Mouse (Mus musculus): ENCODE measurements around the gene Tap1. TPM values are rescaled to one million over a fixed set of nuclear protein-coding genes. Genes with fewer than 3 reads are reported as not detected.

Tap1 gene
- total and polyA plus RNA-seq, 2 experiments: 15.1 to 23.5 TPM

- Histone ChIP-seq H3K4me1 (ENCODE audit: control insufficient read depth, insufficient read depth, low read length) (no peaks in the 10 kb centered on the region), H3K36me3 (ENCODE audit: control insufficient read depth, insufficient read depth, low read length) (no peaks in the 10 kb centered on the region), H3K27ac (replicated peaks; ENCODE audit: insufficient read depth, low read depth, low read length) (peak within 1 kb of the TSS; percentile 66), H3K4me3 (ENCODE audit: insufficient read depth, low read depth, low read length) (no peak within 1 kb of the TSS), H3K79me2 (ENCODE audit: control insufficient read depth, insufficient read depth, low read length) (no peaks in the 10 kb centered on the region), H3K27me3 (ENCODE audit: control insufficient read depth, insufficient read depth, low read length) (no peaks in the 10 kb centered on the region), H3K9ac (ENCODE audit: low read depth, low read length) (no peak within 1 kb of the TSS)
- WGBS: 53% methylated on average over 3 of the region's 3 CpGs
- no peak for TF ChIP-seq POLR2A (IDR thresholded peaks at IDR 0.05; ENCODE audit: extremely low read depth, insufficient read depth, low read length)
- TF ChIP-seq CTCF (IDR thresholded peaks at IDR 0.05; ENCODE audit: low read depth, low read length): no peak
- DNase-seq (ENCODE audit: extremely low read depth, low read depth, low spot score): peak; percentile 51
Observed at GRCm38 (mm10) chr17:34238706-34239105, 51.4 kb downstream of the Tap1 start, which contains the start of gene H2-Ob. Gene H2-Ob (plus strand): TSS chr17:34238903.

- H3K27me3 ChIP-seq (ENCODE audit: control insufficient read depth, insufficient read depth, low read length): no peaks in the 10 kb centered on the region
- no peaks in the 10 kb centered on the region for H3K4me1 ChIP-seq (ENCODE audit: control insufficient read depth, insufficient read depth, low read length)
- peak; percentile 30 for DNase-seq (ENCODE audit: extremely low read depth, low read depth, low spot score)
- H3K79me2 ChIP-seq (ENCODE audit: control insufficient read depth, insufficient read depth, low read length): no peaks in the 10 kb centered on the region
- WGBS: 54% methylated on average over 10 of the region's 10 CpGs
- peak overlapping the region; percentile 66 for H3K27ac ChIP-seq (replicated peaks; ENCODE audit: insufficient read depth, low read depth, low read length)
- TF ChIP-seq POLR2A (IDR thresholded peaks at IDR 0.05; ENCODE audit: extremely low read depth, insufficient read depth, low read length) (no peak), CTCF (IDR thresholded peaks at IDR 0.05; ENCODE audit: low read depth, low read length) (no peak)
- H3K9ac ChIP-seq (ENCODE audit: low read depth, low read length): no peak overlapping the region
- no peak overlapping the region for H3K4me3 ChIP-seq (ENCODE audit: insufficient read depth, low read depth, low read length)
- no peaks in the 10 kb centered on the region for H3K36me3 ChIP-seq (ENCODE audit: control insufficient read depth, insufficient read depth, low read length)
Observed at GRCm38 (mm10) chr17:34239601-34240041, 52.3 kb downstream of the Tap1 start.

- Histone ChIP-seq H3K79me2 (ENCODE audit: control insufficient read depth, insufficient read depth, low read length) (no peaks in the 10 kb centered on the region), H3K36me3 (ENCODE audit: control insufficient read depth, insufficient read depth, low read length) (no peaks in the 10 kb centered on the region), H3K9ac (ENCODE audit: low read depth, low read length) (no peak overlapping the region), H3K4me3 (ENCODE audit: insufficient read depth, low read depth, low read length) (no peak overlapping the region), H3K27me3 (ENCODE audit: control insufficient read depth, insufficient read depth, low read length) (no peaks in the 10 kb centered on the region), H3K4me1 (ENCODE audit: control insufficient read depth, insufficient read depth, low read length) (no peaks in the 10 kb centered on the region), H3K27ac (replicated peaks; ENCODE audit: insufficient read depth, low read depth, low read length) (peak overlapping the region; percentile 15; the same call in 1 of the 2 replicates)
- no peak for TF ChIP-seq CTCF (IDR thresholded peaks at IDR 0.05; ENCODE audit: low read depth, low read length)
- no peak for TF ChIP-seq POLR2A (IDR thresholded peaks at IDR 0.05; ENCODE audit: extremely low read depth, insufficient read depth, low read length)
- DNase-seq (ENCODE audit: extremely low read depth, low read depth, low spot score): no peak
- WGBS: 49% methylated on average over 3 of the region's 3 CpGs
Observed at GRCm38 (mm10) chr17:34240366-34240765, 53.0 kb downstream of the Tap1 start.

GRCm38 (mm10) chr17:34240916-34241315, 53.6 kb downstream of the Tap1 start:
- Histone ChIP-seq H3K27ac (replicated peaks; ENCODE audit: insufficient read depth, low read depth, low read length) (no peak overlapping the region), H3K36me3 (ENCODE audit: control insufficient read depth, insufficient read depth, low read length) (no peaks in the 10 kb centered on the region), H3K79me2 (ENCODE audit: control insufficient read depth, insufficient read depth, low read length) (no peaks in the 10 kb centered on the region), H3K27me3 (ENCODE audit: control insufficient read depth, insufficient read depth, low read length) (no peaks in the 10 kb centered on the region), H3K9ac (ENCODE audit: low read depth, low read length) (no peak overlapping the region), H3K4me3 (ENCODE audit: insufficient read depth, low read depth, low read length) (no peak overlapping the region), H3K4me1 (ENCODE audit: control insufficient read depth, insufficient read depth, low read length) (no peaks in the 10 kb centered on the region)
- 68% methylated on average over 6 of the region's 6 CpGs for WGBS
- DNase-seq (ENCODE audit: extremely low read depth, low read depth, low spot score): no peak
- no peak for TF ChIP-seq CTCF (IDR thresholded peaks at IDR 0.05; ENCODE audit: low read depth, low read length)
- no peak for TF ChIP-seq POLR2A (IDR thresholded peaks at IDR 0.05; ENCODE audit: extremely low read depth, insufficient read depth, low read length)

- WGBS: 81% methylated on average over 4 of the region's 4 CpGs
- H3K36me3 ChIP-seq (ENCODE audit: control insufficient read depth, insufficient read depth, low read length): no peaks in the 10 kb centered on the region
- TF ChIP-seq CTCF (IDR thresholded peaks at IDR 0.05; ENCODE audit: low read depth, low read length) (no peak), POLR2A (IDR thresholded peaks at IDR 0.05; ENCODE audit: extremely low read depth, insufficient read depth, low read length) (no peak)
- no peak for DNase-seq (ENCODE audit: extremely low read depth, low read depth, low spot score)
- H3K27me3 ChIP-seq (ENCODE audit: control insufficient read depth, insufficient read depth, low read length): no peaks in the 10 kb centered on the region
- H3K27ac ChIP-seq (replicated peaks; ENCODE audit: insufficient read depth, low read depth, low read length): no peak overlapping the region
- no peaks in the 10 kb centered on the region for H3K4me1 ChIP-seq (ENCODE audit: control insufficient read depth, insufficient read depth, low read length)
- H3K9ac ChIP-seq (ENCODE audit: low read depth, low read length): no peak overlapping the region
- no peaks in the 10 kb centered on the region for H3K79me2 ChIP-seq (ENCODE audit: control insufficient read depth, insufficient read depth, low read length)
- no peak overlapping the region for H3K4me3 ChIP-seq (ENCODE audit: insufficient read depth, low read depth, low read length)
Observed at GRCm38 (mm10) chr17:34244656-34245055, 57.3 kb downstream of the Tap1 start.

Other genes starting within 250 kb of the Tap1 start
- gene Pfdn6, start 247.2 kb upstream of the Tap1 start, total RNA-seq (2014; rRNA removed): 37.9 and 40.8 TPM in 2 replicates
- gene Pfdn6, start 247.2 kb upstream of the Tap1 start, polyA plus RNA-seq (2012; rRNA removed): 15.5 and 21.9 TPM in 2 replicates
- 9.3 and 11.3 TPM in 2 replicates for gene Wdr46, start 246.9 kb upstream of the Tap1 start, total RNA-seq (2014; rRNA removed)
- gene Wdr46, start 246.9 kb upstream of the Tap1 start, polyA plus RNA-seq (2012; rRNA removed): 13.2 and 16.4 TPM in 2 replicates
- gene B3galt4, start 236.1 kb upstream of the Tap1 start, total RNA-seq (2014; rRNA removed): 0.54 and 0.55 TPM in 2 replicates
- gene B3galt4, start 236.1 kb upstream of the Tap1 start, polyA plus RNA-seq (2012; rRNA removed): 0.68 and 0.97 TPM in 2 replicates
- 10.5 and 10.9 TPM in 2 replicates for gene Vps52, start 231.7 kb upstream of the Tap1 start, total RNA-seq (2014; rRNA removed)
- 31.1 and 40.6 TPM in 2 replicates for gene Vps52, start 231.7 kb upstream of the Tap1 start, polyA plus RNA-seq (2012; rRNA removed)
- 1,559 and 1,933 TPM in 2 replicates for gene Rps18, start 231.6 kb upstream of the Tap1 start, total RNA-seq (2014; rRNA removed)
- gene Rps18, start 231.6 kb upstream of the Tap1 start, polyA plus RNA-seq (2012; rRNA removed): 224 and 252 TPM in 2 replicates
- 2,105 and 2,348 TPM in 2 replicates for gene H2-K1, start 187.2 kb upstream of the Tap1 start, total RNA-seq (2014; rRNA removed)
- 4,310 and 5,575 TPM in 2 replicates for gene H2-K1, start 187.2 kb upstream of the Tap1 start, polyA plus RNA-seq (2012; rRNA removed)
- gene Ring1, start 162.9 kb upstream of the Tap1 start, total RNA-seq (2014; rRNA removed): 10.0 and 13.7 TPM in 2 replicates
- gene Ring1, start 162.9 kb upstream of the Tap1 start, polyA plus RNA-seq (2012; rRNA removed): 29.7 and 33.8 TPM in 2 replicates
- gene H2-Ke6, start 159.5 kb upstream of the Tap1 start, total RNA-seq (2014; rRNA removed): 76.5 and 80.5 TPM in 2 replicates
- 162 and 167 TPM in 2 replicates for gene H2-Ke6, start 159.5 kb upstream of the Tap1 start, polyA plus RNA-seq (2012; rRNA removed)
- 51.2 and 54.7 TPM in 2 replicates for gene Slc39a7, start 155.9 kb upstream of the Tap1 start, total RNA-seq (2014; rRNA removed)
- 98.0 and 115 TPM in 2 replicates for gene Slc39a7, start 155.9 kb upstream of the Tap1 start, polyA plus RNA-seq (2012; rRNA removed)
- gene Rxrb, start 155.7 kb upstream of the Tap1 start, total RNA-seq (2014; rRNA removed): 13.0 and 17.0 TPM in 2 replicates
- 40.3 and 46.5 TPM in 2 replicates for gene Rxrb, start 155.7 kb upstream of the Tap1 start, polyA plus RNA-seq (2012; rRNA removed)
- gene Col11a2, start 148.1 kb upstream of the Tap1 start, total RNA-seq (2014; rRNA removed): 0.18 and 0.74 TPM in 2 replicates
- 0.20 and 0.23 TPM in 2 replicates for gene Col11a2, start 148.1 kb upstream of the Tap1 start, polyA plus RNA-seq (2012; rRNA removed)
- gene H2-Oa, start 95.2 kb upstream of the Tap1 start, total RNA-seq (2014; rRNA removed): 0.28 and 0.47 TPM in 2 replicates
- 0.76 and 1.4 TPM in 2 replicates for gene H2-Oa, start 95.2 kb upstream of the Tap1 start, polyA plus RNA-seq (2012; rRNA removed)
- gene H2-DMa, start 68.0 kb upstream of the Tap1 start, total RNA-seq (2014; rRNA removed): 7.1 and 8.5 TPM in 2 replicates
- 8.3 and 13.1 TPM in 2 replicates for gene H2-DMa, start 68.0 kb upstream of the Tap1 start, polyA plus RNA-seq (2012; rRNA removed)
- gene Brd2, start 64.9 kb upstream of the Tap1 start, total RNA-seq (2014; rRNA removed): 39.0 and 53.2 TPM in 2 replicates
- 55.8 and 76.9 TPM in 2 replicates for gene Brd2, start 64.9 kb upstream of the Tap1 start, polyA plus RNA-seq (2012; rRNA removed)
- gene H2-DMb2, start 44.2 kb upstream of the Tap1 start, total RNA-seq (2014; rRNA removed): 0.74 and 1.7 TPM in 2 replicates
- gene H2-DMb2, start 44.2 kb upstream of the Tap1 start, polyA plus RNA-seq (2012; rRNA removed): 1.1 and 3.1 TPM in 2 replicates
- gene H2-DMb1, start 34.5 kb upstream of the Tap1 start, total RNA-seq (2014; rRNA removed): 4.2 and 6.6 TPM in 2 replicates
- 8.3 and 14.5 TPM in 2 replicates for gene H2-DMb1, start 34.5 kb upstream of the Tap1 start, polyA plus RNA-seq (2012; rRNA removed)
- 23.3 and 38.1 TPM in 2 replicates for gene Psmb9, start 211 bp downstream of the Tap1 start, total RNA-seq (2014; rRNA removed)
- 38.0 and 41.5 TPM in 2 replicates for gene Psmb9, start 211 bp downstream of the Tap1 start, polyA plus RNA-seq (2012; rRNA removed)
- gene Psmb8, start 10.2 kb downstream of the Tap1 start, total RNA-seq (2014; rRNA removed): 66.9 and 101 TPM in 2 replicates
- 56.7 and 80.3 TPM in 2 replicates for gene Psmb8, start 10.2 kb downstream of the Tap1 start, polyA plus RNA-seq (2012; rRNA removed)
- gene Tap2, start 16.0 kb downstream of the Tap1 start, total RNA-seq (2014; rRNA removed): 14.4 and 15.2 TPM in 2 replicates
- 18.4 and 24.6 TPM in 2 replicates for gene Tap2, start 16.0 kb downstream of the Tap1 start, polyA plus RNA-seq (2012; rRNA removed)
- gene H2-Ob, start 51.4 kb downstream of the Tap1 start, total RNA-seq (2014; rRNA removed): 1.5 and 1.6 TPM in 2 replicates
- gene H2-Ob, start 51.4 kb downstream of the Tap1 start, polyA plus RNA-seq (2012; rRNA removed): 0.96 and 2.9 TPM in 2 replicates
- 25.2 and 59.5 TPM in 2 replicates for gene H2-Ab1, start 70.1 kb downstream of the Tap1 start, total RNA-seq (2014; rRNA removed)
- gene H2-Ab1, start 70.1 kb downstream of the Tap1 start, polyA plus RNA-seq (2012; rRNA removed): 80.4 and 156 TPM in 2 replicates
- 32.8 and 58.4 TPM in 2 replicates for gene H2-Aa, start 100.3 kb downstream of the Tap1 start, total RNA-seq (2014; rRNA removed)
- gene H2-Aa, start 100.3 kb downstream of the Tap1 start, polyA plus RNA-seq (2012; rRNA removed): 42.8 and 78.0 TPM in 2 replicates
- gene H2-Eb1, start 118.3 kb downstream of the Tap1 start, total RNA-seq (2014; rRNA removed): 18.5 and 38.0 TPM in 2 replicates
- 23.3 and 39.5 TPM in 2 replicates for gene H2-Eb1, start 118.3 kb downstream of the Tap1 start, polyA plus RNA-seq (2012; rRNA removed)
- gene H2-Eb2, start 138.1 kb downstream of the Tap1 start, total RNA-seq (2014; rRNA removed): 0.09 and 0.13 TPM in 2 replicates
- gene H2-Eb2, start 138.1 kb downstream of the Tap1 start, polyA plus RNA-seq (2012; rRNA removed): 0.16 TPM in 1 of 2 replicates, not detected in the other
- 0.09 TPM in 1 of 2 replicates, not detected in the other for gene Btnl2, start 167.3 kb downstream of the Tap1 start, total RNA-seq (2014; rRNA removed)
- 0.05 TPM in 1 of 2 replicates, not detected in the other for gene Btnl2, start 167.3 kb downstream of the Tap1 start, polyA plus RNA-seq (2012; rRNA removed)
- not detected in 2 replicates for gene Btnl1, start 189.6 kb downstream of the Tap1 start, total RNA-seq (2014; rRNA removed)
- gene Btnl1, start 189.6 kb downstream of the Tap1 start, polyA plus RNA-seq (2012; rRNA removed): not detected in 2 replicates
- gene BC051142, start 211.3 kb downstream of the Tap1 start, total RNA-seq (2014; rRNA removed): not detected in 2 replicates
- 0.06 TPM in 1 of 2 replicates, not detected in the other for gene BC051142, start 211.3 kb downstream of the Tap1 start, polyA plus RNA-seq (2012; rRNA removed)